In genomic region chr10:76906434-76906833, GRCm38 (mm10) we compare ENCODE assay signal across 8 mouse cellular contexts. TPM values are rescaled to one million over a fixed set of nuclear protein-coding genes. Genes with fewer than 3 reads are reported as not detected.
DNase-seq lines count a peak whose midpoint lies in the region; ATAC-seq lines count a peak whose summit lies in the region.

No protein-coding gene starts in this region.

- DNase-seq in hindbrain, embryonic 11.5 days (ENCODE audit: low spot score): no peak
- DNase-seq in liver, embryonic 13.5 days: peak; percentile 64
- DNase-seq in layer of hippocampus, adult 8-10 months (ENCODE audit: low spot score in 2 of 2): no peak
- no peak for DNase-seq in layer of hippocampus, adult 11-12 months (ENCODE audit: low spot score)
- no peak for DNase-seq in forebrain, embryonic 10.5 days (ENCODE audit: extremely low spot score, low spot score)

- ATAC-seq in hindbrain, embryonic 12.5 days (ENCODE audit: low FRiP score): no peak
- no peak for ATAC-seq in hindbrain, embryonic 11.5 days (ENCODE audit: low FRiP score)
- ATAC-seq in heart, embryonic 14.5 days (ENCODE audit: insufficient number of reproducible peaks, insufficient read depth, low FRiP score, low read depth): no peak
- ATAC-seq in liver, embryonic 13.5 days (ENCODE audit: low read depth): peak; percentile 95
- ATAC-seq in stomach, embryonic 14.5 days (ENCODE audit: insufficient number of reproducible peaks, insufficient read depth, low FRiP score, low read depth): peak; percentile 57; the same call in 1 of the 2 replicates

- no peaks in the 10 kb centered on the region for H3K27me3 ChIP-seq in hindbrain, embryonic 12.5 days
- H3K27me3 ChIP-seq in hindbrain, embryonic 11.5 days (ENCODE audit: control insufficient read depth, insufficient read depth, low read length): no peaks in the 10 kb centered on the region
- no peaks in the 10 kb centered on the region for H3K27me3 ChIP-seq in heart, embryonic 14.5 days (ENCODE audit: control insufficient read depth, insufficient read depth, low read length)
- H3K27me3 ChIP-seq in liver, embryonic 13.5 days: no peaks in the 10 kb centered on the region
- no peaks in the 10 kb centered on the region for H3K27me3 ChIP-seq in stomach, embryonic 14.5 days (ENCODE audit: control insufficient read depth, insufficient read depth, low read length)
- H3K27me3 ChIP-seq in forebrain, embryonic 10.5 days (ENCODE audit: poor library complexity, severe bottlenecking): no peaks in the 10 kb centered on the region

- no peak overlapping the region for H3K4me2 ChIP-seq in hindbrain, embryonic 12.5 days (replicated peaks)
- H3K4me2 ChIP-seq in hindbrain, embryonic 11.5 days (replicated peaks; ENCODE audit: low read depth, low read length): no peak overlapping the region
- H3K4me2 ChIP-seq in heart, embryonic 14.5 days (ENCODE audit: low read length): peak overlapping the region; percentile 3; the same call in 1 of the 2 replicates
- H3K4me2 ChIP-seq in liver, embryonic 13.5 days: peak overlapping the region; percentile 60
- peak overlapping the region; percentile 19 for H3K4me2 ChIP-seq in stomach, embryonic 14.5 days (replicated peaks; ENCODE audit: low read depth, low read length)

- H3K27ac ChIP-seq in hindbrain, embryonic 12.5 days: peak overlapping the region; percentile 26; the same call in 1 of the 2 replicates
- no peak overlapping the region; the same call in 1 of the 2 replicates for H3K27ac ChIP-seq in hindbrain, embryonic 11.5 days (ENCODE audit: low read depth, low read length)
- no peak overlapping the region for H3K27ac ChIP-seq in heart, embryonic 14.5 days (replicated peaks in 1 of 2; ENCODE audit: control insufficient read depth in 1 of 2, insufficient read depth in 1 of 2, low read depth in 2 of 2, low read length in 2 of 2)
- H3K27ac ChIP-seq in liver, embryonic 13.5 days: peak overlapping the region; percentile 47
- H3K27ac ChIP-seq in stomach, embryonic 14.5 days (ENCODE audit: low read length): peak overlapping the region; percentile 74; the same call in 1 of the 2 replicates
- H3K27ac ChIP-seq in forebrain, embryonic 10.5 days: no peak overlapping the region

- H3K9me3 ChIP-seq in hindbrain, embryonic 12.5 days (replicated peaks): no peaks in the 10 kb centered on the region
- H3K9me3 ChIP-seq in hindbrain, embryonic 11.5 days (ENCODE audit: control insufficient read depth, low read length): no peaks in the 10 kb centered on the region
- no peaks in the 10 kb centered on the region for H3K9me3 ChIP-seq in heart, embryonic 14.5 days (ENCODE audit: control insufficient read depth, low read length)
- no peaks in the 10 kb centered on the region for H3K9me3 ChIP-seq in liver, embryonic 13.5 days (replicated peaks)
- no peaks in the 10 kb centered on the region for H3K9me3 ChIP-seq in stomach, embryonic 14.5 days (ENCODE audit: control insufficient read depth, low read depth, low read length)
- H3K9me3 ChIP-seq in forebrain, embryonic 10.5 days: no peaks in the 10 kb centered on the region

- 82% methylated on average over 10 of the region's 10 CpGs for WGBS in hindbrain, embryonic 12.5 days
- 85% methylated on average over 10 of the region's 10 CpGs for WGBS in hindbrain, embryonic 11.5 days
- WGBS in heart, embryonic 14.5 days: 68% methylated on average over 10 of the region's 10 CpGs
- 23% methylated on average over 10 of the region's 10 CpGs for WGBS in liver, embryonic 13.5 days (ENCODE audit: insufficient replicate concordance)
- WGBS in stomach, embryonic 14.5 days: 37% methylated on average over 10 of the region's 10 CpGs
- 87% methylated on average over 10 of the region's 10 CpGs for whole genome bisulfite sequencing in forebrain, embryonic 10.5 days

- H3K4me1 ChIP-seq in hindbrain, embryonic 12.5 days: peaks cover 31% of the 10 kb centered on the region
- no peaks in the 10 kb centered on the region for H3K4me1 ChIP-seq in hindbrain, embryonic 11.5 days (replicated peaks; ENCODE audit: control insufficient read depth, insufficient read depth, low read length)
- peaks cover 5 to 11% of the 10 kb centered on the region in 2 experiments; a peak in 2 of 4 replicates for H3K4me1 ChIP-seq in heart, embryonic 14.5 days (ENCODE audit: control insufficient read depth in 2 of 2, insufficient read depth in 2 of 2, low read length in 2 of 2)
- peaks cover 63% of the 10 kb centered on the region for H3K4me1 ChIP-seq in liver, embryonic 13.5 days (replicated peaks)
- H3K4me1 ChIP-seq in stomach, embryonic 14.5 days (ENCODE audit: control insufficient read depth, insufficient read depth, low read length): peaks cover 37% of the 10 kb centered on the region
- H3K4me1 ChIP-seq in forebrain, embryonic 10.5 days: peaks cover 15% of the 10 kb centered on the region

- H3K9ac ChIP-seq in hindbrain, embryonic 12.5 days: no peak overlapping the region
- no peak overlapping the region for H3K9ac ChIP-seq in hindbrain, embryonic 11.5 days (ENCODE audit: low read depth, low read length)
- H3K9ac ChIP-seq in heart, embryonic 14.5 days (ENCODE audit: low read length): no peak overlapping the region
- H3K9ac ChIP-seq in liver, embryonic 13.5 days: peak overlapping the region; percentile 14; the same call in 1 of the 2 replicates
- no peak overlapping the region for H3K9ac ChIP-seq in stomach, embryonic 14.5 days (replicated peaks; ENCODE audit: low read depth, low read length)

- H3K4me3 ChIP-seq in hindbrain, embryonic 12.5 days: no peak overlapping the region
- H3K4me3 ChIP-seq in hindbrain, embryonic 11.5 days (ENCODE audit: low read depth, low read length): no peak overlapping the region
- H3K4me3 ChIP-seq in heart, embryonic 14.5 days (ENCODE audit: control insufficient read depth in 1 of 2, insufficient read depth in 1 of 2, low read depth in 1 of 2, low read length in 2 of 2): no peak overlapping the region
- H3K4me3 ChIP-seq in liver, embryonic 13.5 days (replicated peaks): peak overlapping the region; percentile 35
- H3K4me3 ChIP-seq in stomach, embryonic 14.5 days (ENCODE audit: low read depth, low read length): no peak overlapping the region
- no peak overlapping the region for H3K4me3 ChIP-seq in forebrain, embryonic 10.5 days

- H3K36me3 ChIP-seq in hindbrain, embryonic 12.5 days: no peaks in the 10 kb centered on the region
- H3K36me3 ChIP-seq in hindbrain, embryonic 11.5 days (ENCODE audit: control insufficient read depth, insufficient read depth, low read length): no peaks in the 10 kb centered on the region
- H3K36me3 ChIP-seq in heart, embryonic 14.5 days (ENCODE audit: control insufficient read depth, insufficient read depth, low read length): no peaks in the 10 kb centered on the region
- H3K36me3 ChIP-seq in liver, embryonic 13.5 days: no peaks in the 10 kb centered on the region
- no peaks in the 10 kb centered on the region for H3K36me3 ChIP-seq in stomach, embryonic 14.5 days (ENCODE audit: control insufficient read depth, insufficient read depth, low read length)
- H3K36me3 ChIP-seq in forebrain, embryonic 10.5 days (replicated peaks): no peaks in the 10 kb centered on the region

RNA-seq across cellular contexts. Expression of gene Pcbp3, which starts 55.3 kb away (rescaled TPM):
- 68.6 and 69.0 TPM in 2 replicates for polyA plus RNA-seq in hindbrain, embryonic 12.5 days (2016; fragmentation: Nextera tagmentation; extraction: Ambion mirVana)
- polyA plus RNA-seq in hindbrain, embryonic 11.5 days (2014; fragmentation: Nextera tagmentation; extraction: Ambion mirVana): 30.6 and 37.7 TPM in 2 replicates
- 4.0 and 6.3 TPM in 2 replicates for polyA plus RNA-seq in heart, embryonic 14.5 days (2014; fragmentation: Nextera tagmentation; extraction: Ambion mirVana)
- polyA plus RNA-seq in liver, embryonic 13.5 days (2015; fragmentation: Nextera tagmentation; extraction: Ambion mirVana): 5.1 and 7.6 TPM in 2 replicates
- 27.3 and 28.2 TPM in 2 replicates for polyA plus RNA-seq in stomach, embryonic 14.5 days (2014; fragmentation: Nextera tagmentation; extraction: Ambion mirVana)
- 10 to 100 TPM; 58.1 to 68.9 (median 61.3) TPM for total RNA-seq in layer of hippocampus, adult 8-10 months (2022)
- polyA plus RNA-seq in forebrain, embryonic 10.5 days (2016; fragmentation: Nextera tagmentation; extraction: Ambion mirVana): 58.4 and 63.3 TPM in 2 replicates

Comparison
In these comparisons a context has a peak if more than half of its experiments do, and no peak if none do; other contexts are left out.
1. H3K27ac ChIP-seq: peak in hindbrain, embryonic 12.5 days (single experiment), liver, embryonic 13.5 days (single experiment) and stomach, embryonic 14.5 days (single experiment); none in hindbrain, embryonic 11.5 days (single experiment), heart, embryonic 14.5 days (0 of 2) and forebrain, embryonic 10.5 days (single experiment).
2. ATAC-seq: peak in liver, embryonic 13.5 days (single experiment) and stomach, embryonic 14.5 days (single experiment); none in hindbrain, embryonic 12.5 days (single experiment), hindbrain, embryonic 11.5 days (single experiment) and heart, embryonic 14.5 days (single experiment).
3. H3K4me2 ChIP-seq: peak in heart, embryonic 14.5 days (single experiment), liver, embryonic 13.5 days (single experiment) and stomach, embryonic 14.5 days (single experiment); none in hindbrain, embryonic 12.5 days (single experiment) and hindbrain, embryonic 11.5 days (single experiment).